ENCODE assay signal across 8 mouse cellular contexts in genomic region chr2:109890597-109890996, GRCm38 (mm10). TPM values are rescaled to one million over a fixed set of nuclear protein-coding genes. Genes with fewer than 3 reads are reported as not detected.
DNase-seq lines count a peak whose midpoint lies in the region; ATAC-seq and TF ChIP-seq lines count a peak whose summit lies in the region.

Gene Lin7c (plus strand): TSS chr2:109890853.

- peaks cover 23% of the 10 kb centered on the region for H3K4me1 ChIP-seq in G1E (ENCODE audit: insufficient read depth, low read depth, low read length)
- H3K4me1 ChIP-seq in forebrain, embryonic 15.5 days = peaks cover 24% of the 10 kb centered on the region
- H3K4me1 ChIP-seq in neural tube, embryonic 14.5 days (ENCODE audit: control insufficient read depth, insufficient read depth, low read length) = peaks cover 14% of the 10 kb centered on the region
- H3K4me1 ChIP-seq in testis, adult 2 months (ENCODE audit: control insufficient read depth, insufficient read depth, low read length) = no peaks in the 10 kb centered on the region

- H3K9me3 ChIP-seq in G1E (replicated peaks) = no peaks in the 10 kb centered on the region
- no peaks in the 10 kb centered on the region for H3K9me3 ChIP-seq in forebrain, embryonic 15.5 days
- no peaks in the 10 kb centered on the region for H3K9me3 ChIP-seq in neural tube, embryonic 14.5 days (ENCODE audit: control insufficient read depth, low read length)

- peak; percentile 100 for ATAC-seq in G1E (ENCODE audit: extremely low read depth, insufficient number of reproducible peaks, low FRiP score, poor library complexity, severe bottlenecking)
- peak; percentile 100 for ATAC-seq in forebrain, embryonic 15.5 days (replicated peaks)
- peak; percentile 100 for ATAC-seq in neural tube, embryonic 14.5 days (ENCODE audit: low read depth)

- peak; percentile 89 for DNase-seq in G1E (ENCODE audit: low spot score)
- peak; percentile 94 for DNase-seq in cerebellum, adult 11-12 months
- peak; percentile 90 for DNase-seq in heart, postnatal 25 days (ENCODE audit: low spot score)
- DNase-seq in layer of hippocampus, adult 18-20 months (ENCODE audit: low spot score in 2 of 2) = peak; percentile 94 to 96
- DNase-seq in lung, adult 18-20 months = peak; percentile 94 to 97

- H3K4me2 ChIP-seq in forebrain, embryonic 15.5 days (replicated peaks) = peak within 1 kb of the TSS; percentile 54
- peak within 1 kb of the TSS; percentile 86 for H3K4me2 ChIP-seq in neural tube, embryonic 14.5 days (ENCODE audit: low read depth, low read length)

- peak within 1 kb of the TSS; percentile 91 for H3K27ac ChIP-seq in forebrain, embryonic 15.5 days (replicated peaks)
- peak within 1 kb of the TSS; percentile 90 for H3K27ac ChIP-seq in neural tube, embryonic 14.5 days (ENCODE audit: low read depth, low read length)
- peak within 1 kb of the TSS; percentile 94 for H3K27ac ChIP-seq in testis, adult 2 months (ENCODE audit: control insufficient read depth, insufficient read depth, low read depth, low read length)

- TF ChIP-seq CTCF in G1E (IDR thresholded peaks at IDR 0.05; ENCODE audit: low read depth, low read length) = no peak
- TF ChIP-seq CTCF in testis, adult 2 months (IDR thresholded peaks at IDR 0.05; ENCODE audit: control insufficient read depth, insufficient read depth, insufficient replicate concordance, low read depth, low read length) = no peak

- intact Hi-C loops in heart, postnatal 25 days (cut with DNase I) = loop anchor here (5.0 kb wide), 1 partner anchor 153 kb away; no protein-coding TSS in a partner anchor

- peaks cover 6% of the 10 kb centered on the region for H3K27me3 ChIP-seq in G1E (ENCODE audit: insufficient read depth, low read length)
- no peaks in the 10 kb centered on the region for H3K27me3 ChIP-seq in forebrain, embryonic 15.5 days
- H3K27me3 ChIP-seq in neural tube, embryonic 14.5 days (ENCODE audit: control insufficient read depth, insufficient read depth, low read length) = no peaks in the 10 kb centered on the region
- no peaks in the 10 kb centered on the region for H3K27me3 ChIP-seq in testis, adult 2 months (ENCODE audit: control insufficient read depth, insufficient read depth, low read length)

- H3K4me3 ChIP-seq in G1E (ENCODE audit: low read depth, low read length) = peak within 1 kb of the TSS; percentile 90
- peak within 1 kb of the TSS; percentile 100 for H3K4me3 ChIP-seq in forebrain, embryonic 15.5 days
- peak within 1 kb of the TSS; percentile 91 for H3K4me3 ChIP-seq in neural tube, embryonic 14.5 days (ENCODE audit: low read depth, low read length)
- peak within 1 kb of the TSS; percentile 96 for H3K4me3 ChIP-seq in testis, adult 2 months (ENCODE audit: control insufficient read depth, low read depth, low read length)

- under 1% methylated on average over 42 of the region's 42 CpGs for WGBS in forebrain, embryonic 15.5 days
- under 1% methylated on average over 40 of the region's 42 CpGs for WGBS in neural tube, embryonic 14.5 days

- peak within 1 kb of the TSS; percentile 97 for H3K9ac ChIP-seq in forebrain, embryonic 15.5 days (replicated peaks)
- peak within 1 kb of the TSS; percentile 94 for H3K9ac ChIP-seq in neural tube, embryonic 14.5 days (replicated peaks; ENCODE audit: low read depth, low read length)

- peak; percentile 98 for TF ChIP-seq POLR2A in testis, adult 2 months (IDR thresholded peaks at IDR 0.05; ENCODE audit: control insufficient read depth, low read depth, low read length)

- H3K36me3 ChIP-seq in G1E (replicated peaks) = peaks cover 19% of the 10 kb centered on the region
- H3K36me3 ChIP-seq in forebrain, embryonic 15.5 days = peaks cover 13% of the 10 kb centered on the region
- peaks cover 11% of the 10 kb centered on the region for H3K36me3 ChIP-seq in neural tube, embryonic 14.5 days (ENCODE audit: control insufficient read depth, insufficient read depth, low read length)
- peaks cover 1% of the 10 kb centered on the region for H3K36me3 ChIP-seq in testis, adult 2 months (ENCODE audit: control insufficient read depth, insufficient read depth, low read length)

RNA-seq across cellular contexts. Expression of gene Lin7c, which starts in this region (rescaled TPM):
- total RNA-seq in G1E (2014; fragmentation: Nextera tagmentation) (97.5 and 99.3 TPM in 2 replicates), G1E (2017) (98.7 and 110 TPM in 2 replicates)
- polyA plus RNA-seq in G1E (2012) = 2.6 and 4.6 TPM in 2 replicates
- polyA plus RNA-seq in forebrain, embryonic 15.5 days (2015; fragmentation: Nextera tagmentation; extraction: Ambion mirVana) = 169 and 184 TPM in 2 replicates
- 10 to 100 TPM; 41.6 to 43.3 TPM for total RNA-seq in heart, postnatal 25 days (2021)
- 100 to 1,000 TPM; 115 to 121 TPM for total RNA-seq in layer of hippocampus, adult 18-20 months (2021)
- 230 and 238 TPM in 2 replicates for polyA plus RNA-seq in neural tube, embryonic 14.5 days (2014; fragmentation: Nextera tagmentation; extraction: Ambion mirVana)
- polyA plus RNA-seq in testis, adult 2 months (2012; rRNA removed) = 7.7 and 7.9 TPM in 2 replicates

Comparison
In these comparisons a context has a peak if more than half of its experiments do, and no peak if none do; other contexts are left out.
1. Peak in every context shown above with its lines: DNase-seq, ATAC-seq, H3K4me3 ChIP-seq and H3K27ac ChIP-seq.
2. RNA of gene Lin7c (polyA plus RNA-seq): 230 to 238 TPM in neural tube, embryonic 14.5 days and 169 to 184 TPM in forebrain, embryonic 15.5 days; 7.7 to 7.9 TPM in testis, adult 2 months and 2.6 to 4.6 TPM in G1E; every median in the first group is over 10 times any median in the second.